Mouse (Mus musculus): ENCODE results near the gene Casz1. TPM values are rescaled to one million over a fixed set of nuclear protein-coding genes. Genes with fewer than 3 reads are reported as not detected.

Gene Casz1
- total RNA-seq, 4 experiments from 2014 or later: 0.61 to 0.80 (median 0.63) TPM

Other genes starting within 250 kb of the Casz1 start
- 10 to 100 TPM; 50.1 to 52.6 (median 50.3) TPM for gene Exosc10, start 246.0 kb upstream of the Casz1 start, total RNA-seq (2022)
- gene Srm, start 212.9 kb upstream of the Casz1 start, total RNA-seq (2022): 10 to 100 TPM; 66.5 to 78.3 (median 72.2) TPM
- 1 to 10 TPM; 1.1 to 5.5 (median 2.9) TPM for gene Masp2, start 201.9 kb upstream of the Casz1 start, total RNA-seq (2022)
- 100 to 1,000 TPM; 172 to 235 (median 219) TPM for gene Tardbp, start 177.4 kb upstream of the Casz1 start, total RNA-seq (2022)
- not detected for gene Gm572, start 161.1 kb upstream of the Casz1 start, total RNA-seq (2022)

All from layer of hippocampus, adult 8-10 months (tissue).